Mouse (Mus musculus) bone marrow, adult 2 months (tissue): Measurements from ENCODE around the gene Sept9.

Source experiments
- CTCF ChIP-seq: fragments of 200-500 bp; IDR thresholded peaks from 2 replicates; pipeline ENCODE4 v1.5.1; 2011; ENCODE audit warnings: low read length, control low read depth; ENCODE audit not compliant: control insufficient read depth, insufficient read depth
- POLR2A ChIP-seq: fragments of 200-500 bp; IDR thresholded peaks from 2 replicates; pipeline ENCODE4 v1.6.1; 2011; ENCODE audit warnings: low read depth, mild to moderate bottlenecking, control low read depth, low read length, borderline replicate concordance; ENCODE audit not compliant: control insufficient read depth

DNA sequence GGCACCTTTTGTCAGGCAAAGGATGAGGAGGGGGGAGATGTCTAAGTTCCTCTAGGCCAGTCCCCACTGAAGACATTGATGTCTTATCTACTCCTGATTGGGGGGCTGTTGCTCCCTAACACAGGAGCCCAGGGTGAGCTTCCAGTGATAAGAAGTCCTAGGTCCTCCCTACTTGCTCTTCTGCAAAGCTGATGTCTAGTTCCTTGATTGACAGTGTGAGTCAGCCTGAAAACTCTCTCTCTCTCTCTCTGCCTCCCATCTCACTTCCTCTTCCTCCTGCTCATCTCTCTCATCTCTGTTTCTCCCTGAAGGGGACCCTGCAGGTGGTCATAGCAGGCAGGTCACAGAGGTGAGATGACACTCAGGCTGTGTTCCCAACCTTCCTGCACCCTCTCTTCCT, 58.4 kb downstream of the Sept9 start:
- TF ChIP-seq CTCF (no peak), POLR2A (no peak)
